Mouse (Mus musculus): ENCODE results near the gene Atp4a.

GRCm38 (mm10) chr7:30766408-30766807 is 54.4 kb downstream of the Atp4a start:
- no peak for TF ChIP-seq CTCF (IDR thresholded peaks at IDR 0.05; ENCODE audit: insufficient read depth, low read length)
- no peak for TF ChIP-seq POLR2A (IDR thresholded peaks at IDR 0.05; ENCODE audit: borderline replicate concordance, extremely low read depth, low read depth, low read length)
